Mouse (Mus musculus) gastrocnemius, postnatal 14 days (tissue): ENCODE results near the gene Syt11. TPM values are rescaled to one million over a fixed set of nuclear protein-coding genes. Genes with fewer than 3 reads are reported as not detected.
"Not testable (repeated sequence)": the region's sequence is repeated elsewhere in the genome, so short reads cannot be mapped to it uniquely, and the experiment has no call there.

Source experiments
- DNase-seq: peaks from one replicate; pipeline ENCODE4 v3.0.0; 2021; ENCODE audit warnings: mixed read lengths
- intact Hi-C: fragments of 180-260 bp; cut with DNase I; formaldehyde crosslinking; loops from one replicate; pipeline ENCODE4 v1.15.1; 2025; ENCODE audit warnings: low total_unique reads
- total RNA-seq, 2 experiments: library from RNA; stranded (reverse); gene quantifications; 2 replicates each; pipeline ENCODE4 v1.2.3; 2021

Syt11 gene
- total RNA-seq, 2 experiments from 2014 or later = 3.7 to 4.2 TPM

- intact Hi-C loops = no loop called here
- DNase-seq = no peak
Observed at GRCm38 (mm10) chr3:88745534-88745933, 29.4 kb downstream of the Syt11 start.

GRCm38 (mm10) chr3:88740147-88740546, 34.8 kb downstream of the Syt11 start:
- DNase-seq = no peak
- intact Hi-C loops = no loop called here

GRCm38 (mm10) chr3:88738641-88739040, 36.3 kb downstream of the Syt11 start:
- intact Hi-C loops = loop anchor here (5.0 kb wide), 1 partner anchor 61 kb away; no protein-coding TSS in a partner anchor
- DNase-seq = peak; percentile 54

- no peak for DNase-seq
- intact Hi-C loops = loop anchor here (5.0 kb wide), 1 partner anchor 59 kb away; no protein-coding TSS in a partner anchor
Observed at GRCm38 (mm10) chr3:88736556-88736955, 38.4 kb downstream of the Syt11 start.

- intact Hi-C loops = no loop called here
- DNase-seq = no peak
Observed at GRCm38 (mm10) chr3:88719098-88719497, 55.9 kb downstream of the Syt11 start.

GRCm38 (mm10) chr3:88717831-88718230, 57.1 kb downstream of the Syt11 start:
- DNase-seq = no peak
- intact Hi-C loops = no loop called here

- peak; percentile 14 for DNase-seq
- intact Hi-C loops = no loop called here
Observed at GRCm38 (mm10) chr3:88717198-88717798, 57.7 kb downstream of the Syt11 start.

- intact Hi-C loops = no loop called here
- DNase-seq = peak; percentile 88
Observed at GRCm38 (mm10) chr3:88716399-88717197, 58.4 kb downstream of the Syt11 start, which contains the start of gene Rit1. Gene Rit1, plus strand, starts transcription at chr3:88716838.

GRCm38 (mm10) chr3:88715716-88716115, 59.2 kb downstream of the Syt11 start:
- not testable (repeated sequence) for DNase-seq
- intact Hi-C loops = loop anchor here (2.0 kb wide), 1 partner anchor 25 kb away; no protein-coding TSS in a partner anchor

GRCm38 (mm10) chr3:88714725-88715124, 60.2 kb downstream of the Syt11 start:
- no peak for DNase-seq
- intact Hi-C loops = loop anchor here (2.0 kb wide), 1 partner anchor 24 kb away; no protein-coding TSS in a partner anchor

- no peak for DNase-seq
- intact Hi-C loops = loop anchor here (2.0 kb wide), 1 partner anchor 23 kb away; no protein-coding TSS in a partner anchor
Observed at GRCm38 (mm10) chr3:88713709-88714108, 61.3 kb downstream of the Syt11 start.

- intact Hi-C loops = no loop called here
- no peak for DNase-seq
Observed at GRCm38 (mm10) chr3:88701222-88701621, 73.7 kb downstream of the Syt11 start.

- no peak for DNase-seq
- intact Hi-C loops = no loop called here
Observed at GRCm38 (mm10) chr3:88700247-88700646, 74.7 kb downstream of the Syt11 start.

- DNase-seq = no peak
- intact Hi-C loops = no loop called here
Observed at GRCm38 (mm10) chr3:88698834-88699233, 76.1 kb downstream of the Syt11 start.

- no peak for DNase-seq
- intact Hi-C loops = no loop called here
Observed at GRCm38 (mm10) chr3:88698051-88698450, 76.9 kb downstream of the Syt11 start.

- no peak for DNase-seq
Observed at GRCm38 (mm10) chr3:88695545-88695944, 79.4 kb downstream of the Syt11 start.

More at GRCm38 (mm10) chr3:88695545-88695944, 79.4 kb downstream of the Syt11 start:
- intact Hi-C loops = no loop called here

Other genes with a start within 250 kb of the Syt11 start
- 1 to 10 TPM in 1 of 2 experiments, under 1 TPM in 1; 0.64 to 1.6 TPM for gene Mex3a, start 242.8 kb downstream of the Syt11 start, total RNA-seq
- gene Rab25, start 226.9 kb downstream of the Syt11 start, total RNA-seq = not detected
- 10 to 100 TPM; 78.3 to 80.4 TPM for gene Lamtor2, start 222.1 kb downstream of the Syt11 start, total RNA-seq
- gene Ubqln4, start 221.4 kb downstream of the Syt11 start, total RNA-seq = 10 to 100 TPM; 42.0 to 45.5 TPM
- gene Ssr2, start 199.3 kb downstream of the Syt11 start, total RNA-seq = 10 to 100 TPM; 80.7 to 98.2 TPM
- gene Arhgef2, start 169.2 kb downstream of the Syt11 start, total RNA-seq = 10 to 100 TPM; 42.5 to 48.1 TPM
- not detected for gene Rxfp4, start 122.0 kb downstream of the Syt11 start, total RNA-seq
- 10 to 100 TPM; 18.0 to 20.8 TPM for gene Khdc4, start 89.4 kb downstream of the Syt11 start, total RNA-seq
- 10 to 100 TPM; 17.3 to 21.4 TPM for gene Rit1, start 58.3 kb downstream of the Syt11 start, total RNA-seq
- gene Gon4l, start 60.1 kb upstream of the Syt11 start, total RNA-seq = 10 to 100 TPM; 11.9 to 12.5 TPM
- gene Msto1, start 138.8 kb upstream of the Syt11 start, total RNA-seq = 10 to 100 TPM; 10.5 to 12.6 TPM
- 10 to 100 TPM; 24.4 to 24.7 TPM for gene Ash1l, start 175.5 kb upstream of the Syt11 start, total RNA-seq
- gene Dap3, start 176.0 kb upstream of the Syt11 start, total RNA-seq = 10 to 100 TPM; 58.7 to 62.5 TPM